Mouse (Mus musculus): ENCODE measurements around the gene Cdkn1b. TPM values are rescaled to one million over a fixed set of nuclear protein-coding genes. Genes with fewer than 3 reads are reported as not detected.

Cdkn1b gene
- polyA plus RNA-seq, 1 experiment from 2014 or later, result 19.9 TPM

DNA sequence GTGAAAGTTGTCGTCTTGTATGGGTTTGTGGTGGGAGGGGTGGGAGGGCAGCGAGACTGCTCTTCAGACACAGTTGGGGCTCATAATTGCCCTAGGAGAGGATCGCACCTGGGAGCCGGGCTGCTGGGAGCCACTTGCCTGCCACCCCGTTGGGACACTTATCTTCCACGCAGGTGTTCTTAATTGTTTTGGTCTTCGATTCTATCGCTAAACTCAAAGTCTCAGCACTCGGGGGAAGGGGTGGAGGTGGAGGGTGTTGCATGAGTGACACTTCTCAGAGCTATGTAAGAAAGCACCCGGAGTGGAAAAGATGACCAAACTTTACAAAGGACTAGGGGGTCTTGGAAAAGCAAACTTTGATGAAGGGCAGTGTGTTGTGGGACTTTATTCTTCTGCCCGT lies 3.6 kb upstream of the Cdkn1b start:
- peak overlapping the region; percentile 66 for H3K27ac ChIP-seq (ENCODE audit: low read length)
- peaks cover 10% of the 10 kb centered on the region; the same call in 1 of the 2 replicates for H3K4me1 ChIP-seq (ENCODE audit: control insufficient read depth, insufficient read depth, low read length)
- no peaks in the 10 kb centered on the region for H3K36me3 ChIP-seq (ENCODE audit: control insufficient read depth, insufficient read depth, low read length)
- H3K4me2 ChIP-seq (replicated peaks; ENCODE audit: low read depth, low read length), result peak overlapping the region; percentile 64
- peak overlapping the region; percentile 21; the same call in 1 of the 2 replicates for H3K9ac ChIP-seq (replicated peaks; ENCODE audit: low read depth, low read length)
- peak overlapping the region; percentile 37 for H3K4me3 ChIP-seq (ENCODE audit: low read depth, low read length)
- under 1% methylated on average over 11 of the region's 11 CpGs for whole genome bisulfite sequencing
- no peak for ATAC-seq (ENCODE audit: insufficient number of reproducible peaks, insufficient read depth, low FRiP score, low read depth)
- H3K9me3 ChIP-seq (ENCODE audit: control insufficient read depth, low read depth, low read length), result no peaks in the 10 kb centered on the region
- H3K27me3 ChIP-seq (ENCODE audit: control insufficient read depth, insufficient read depth, low read length), result no peaks in the 10 kb centered on the region

GRCm38 (mm10) chr6:134917087-134917486 lies 3.1 kb upstream of the Cdkn1b start:
- H3K27ac ChIP-seq (ENCODE audit: low read length), result peak overlapping the region; percentile 66
- peak overlapping the region; percentile 37 for H3K4me3 ChIP-seq (ENCODE audit: low read depth, low read length)
- no peaks in the 10 kb centered on the region for H3K27me3 ChIP-seq (ENCODE audit: control insufficient read depth, insufficient read depth, low read length)
- ATAC-seq (ENCODE audit: insufficient number of reproducible peaks, insufficient read depth, low FRiP score, low read depth), result no peak
- H3K9ac ChIP-seq (replicated peaks; ENCODE audit: low read depth, low read length), result peak overlapping the region; percentile 21; the same call in 1 of the 2 replicates
- 1% methylated on average over 11 of the region's 11 CpGs for WGBS
- no peaks in the 10 kb centered on the region for H3K9me3 ChIP-seq (ENCODE audit: control insufficient read depth, low read depth, low read length)
- no peaks in the 10 kb centered on the region; the same call in 1 of the 2 replicates for H3K36me3 ChIP-seq (ENCODE audit: control insufficient read depth, insufficient read depth, low read length)
- peak overlapping the region; percentile 64 for H3K4me2 ChIP-seq (replicated peaks; ENCODE audit: low read depth, low read length)
- H3K4me1 ChIP-seq (ENCODE audit: control insufficient read depth, insufficient read depth, low read length), result peaks cover 13% of the 10 kb centered on the region

GRCm38 (mm10) chr6:134918769-134919168 lies 1.4 kb upstream of the Cdkn1b start:
- 82% methylated on average over 10 of the region's 10 CpGs for WGBS
- H3K9ac ChIP-seq (replicated peaks; ENCODE audit: low read depth, low read length), result no peak overlapping the region
- no peak overlapping the region for H3K4me3 ChIP-seq (ENCODE audit: low read depth, low read length)
- H3K36me3 ChIP-seq (ENCODE audit: control insufficient read depth, insufficient read depth, low read length), result peaks cover 5% of the 10 kb centered on the region
- H3K27ac ChIP-seq (ENCODE audit: low read length), result no peak overlapping the region
- H3K27me3 ChIP-seq (ENCODE audit: control insufficient read depth, insufficient read depth, low read length), result no peaks in the 10 kb centered on the region
- H3K4me1 ChIP-seq (ENCODE audit: control insufficient read depth, insufficient read depth, low read length), result peaks cover 22% of the 10 kb centered on the region
- no peaks in the 10 kb centered on the region for H3K9me3 ChIP-seq (ENCODE audit: control insufficient read depth, low read depth, low read length)
- no peak for ATAC-seq (ENCODE audit: insufficient number of reproducible peaks, insufficient read depth, low FRiP score, low read depth)
- H3K4me2 ChIP-seq (replicated peaks; ENCODE audit: low read depth, low read length), result no peak overlapping the region; the same call in 1 of the 2 replicates

DNA sequence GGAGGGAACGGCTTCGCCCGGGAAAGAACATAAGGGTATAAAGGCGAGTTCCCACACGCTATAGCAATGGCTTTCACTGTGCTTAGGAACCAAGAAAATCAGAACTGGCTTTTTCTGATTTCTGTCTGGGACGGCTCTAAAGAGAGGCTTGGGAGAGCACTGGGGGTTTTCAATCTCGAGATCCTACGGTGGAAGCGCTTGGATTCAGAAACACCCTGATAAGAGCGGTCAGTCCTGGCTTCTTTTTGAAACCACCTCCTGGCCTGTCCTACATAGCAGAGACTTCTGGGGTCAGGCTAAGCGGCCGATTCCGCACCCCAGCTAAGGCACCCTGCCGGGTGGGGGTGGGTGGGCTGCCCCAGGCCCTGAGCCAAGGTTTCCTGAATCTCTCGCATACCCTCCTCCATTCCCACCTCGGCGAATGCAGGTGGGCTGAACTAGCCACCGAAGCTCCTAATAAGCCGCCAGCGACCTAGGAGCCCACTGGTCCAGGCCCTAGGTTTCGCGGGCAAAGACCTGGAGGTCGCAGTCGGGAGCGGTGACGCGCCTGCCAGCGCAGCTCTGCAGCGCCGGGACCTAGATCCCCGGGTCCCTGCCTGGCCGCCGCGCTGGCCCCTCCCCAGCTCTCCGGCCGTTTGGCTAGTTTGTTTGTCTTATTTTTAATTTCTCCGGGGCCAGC lies 551 bp upstream of the Cdkn1b start:
- H3K27ac ChIP-seq (ENCODE audit: low read length), result peak overlapping the region; percentile 93
- peak overlapping the region; percentile 87 for H3K4me3 ChIP-seq (ENCODE audit: low read depth, low read length)
- 4% methylated on average over 37 of the region's 37 CpGs for WGBS
- peaks cover 22% of the 10 kb centered on the region for H3K4me1 ChIP-seq (ENCODE audit: control insufficient read depth, insufficient read depth, low read length)
- no peaks in the 10 kb centered on the region for H3K27me3 ChIP-seq (ENCODE audit: control insufficient read depth, insufficient read depth, low read length)
- peak overlapping the region; percentile 90 for H3K4me2 ChIP-seq (replicated peaks; ENCODE audit: low read depth, low read length)
- no peaks in the 10 kb centered on the region for H3K9me3 ChIP-seq (ENCODE audit: control insufficient read depth, low read depth, low read length)
- peaks cover 7% of the 10 kb centered on the region for H3K36me3 ChIP-seq (ENCODE audit: control insufficient read depth, insufficient read depth, low read length)
- ATAC-seq (ENCODE audit: insufficient number of reproducible peaks, insufficient read depth, low FRiP score, low read depth), result peak; percentile 7; the same call in 1 of the 2 replicates
- H3K9ac ChIP-seq (replicated peaks; ENCODE audit: low read depth, low read length), result peak overlapping the region; percentile 82

DNA sequence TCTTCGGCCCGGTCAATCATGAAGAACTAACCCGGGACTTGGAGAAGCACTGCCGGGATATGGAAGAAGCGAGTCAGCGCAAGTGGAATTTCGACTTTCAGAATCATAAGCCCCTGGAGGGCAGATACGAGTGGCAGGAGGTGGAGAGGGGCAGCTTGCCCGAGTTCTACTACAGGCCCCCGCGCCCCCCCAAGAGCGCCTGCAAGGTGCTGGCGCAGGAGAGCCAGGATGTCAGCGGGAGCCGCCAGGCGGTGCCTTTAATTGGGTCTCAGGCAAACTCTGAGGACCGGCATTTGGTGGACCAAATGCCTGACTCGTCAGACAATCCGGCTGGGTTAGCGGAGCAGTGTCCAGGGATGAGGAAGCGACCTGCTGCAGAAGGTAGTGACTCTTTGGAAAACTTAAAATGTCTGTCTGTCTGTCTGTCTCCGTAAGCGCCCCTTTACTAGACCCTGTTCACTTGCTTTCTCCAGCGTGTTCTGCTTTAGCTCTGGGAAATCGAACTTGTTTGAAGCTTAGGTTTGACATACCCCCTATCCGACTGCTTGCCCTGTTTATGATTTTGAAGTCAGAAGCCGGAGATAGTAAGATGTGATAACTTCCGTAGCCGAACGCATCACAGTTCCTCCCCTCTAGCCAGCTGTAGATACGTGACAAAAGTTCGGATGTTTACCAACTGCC lies 953 bp downstream of the Cdkn1b start:
- no peaks in the 10 kb centered on the region for H3K9me3 ChIP-seq (ENCODE audit: control insufficient read depth, low read depth, low read length)
- peak overlapping the region; percentile 87 for H3K4me3 ChIP-seq (ENCODE audit: low read depth, low read length)
- H3K4me1 ChIP-seq (ENCODE audit: control insufficient read depth, insufficient read depth, low read length), result peaks cover 22% of the 10 kb centered on the region
- H3K4me2 ChIP-seq (replicated peaks; ENCODE audit: low read depth, low read length), result peak overlapping the region; percentile 90
- H3K27me3 ChIP-seq (ENCODE audit: control insufficient read depth, insufficient read depth, low read length), result no peaks in the 10 kb centered on the region
- ATAC-seq (ENCODE audit: insufficient number of reproducible peaks, insufficient read depth, low FRiP score, low read depth), result no peak
- peak overlapping the region; percentile 93 for H3K27ac ChIP-seq (ENCODE audit: low read length)
- H3K9ac ChIP-seq (replicated peaks; ENCODE audit: low read depth, low read length), result peak overlapping the region; percentile 82
- WGBS, result under 1% methylated on average over 32 of the region's 32 CpGs
- peaks cover 7% of the 10 kb centered on the region for H3K36me3 ChIP-seq (ENCODE audit: control insufficient read depth, insufficient read depth, low read length)

DNA sequence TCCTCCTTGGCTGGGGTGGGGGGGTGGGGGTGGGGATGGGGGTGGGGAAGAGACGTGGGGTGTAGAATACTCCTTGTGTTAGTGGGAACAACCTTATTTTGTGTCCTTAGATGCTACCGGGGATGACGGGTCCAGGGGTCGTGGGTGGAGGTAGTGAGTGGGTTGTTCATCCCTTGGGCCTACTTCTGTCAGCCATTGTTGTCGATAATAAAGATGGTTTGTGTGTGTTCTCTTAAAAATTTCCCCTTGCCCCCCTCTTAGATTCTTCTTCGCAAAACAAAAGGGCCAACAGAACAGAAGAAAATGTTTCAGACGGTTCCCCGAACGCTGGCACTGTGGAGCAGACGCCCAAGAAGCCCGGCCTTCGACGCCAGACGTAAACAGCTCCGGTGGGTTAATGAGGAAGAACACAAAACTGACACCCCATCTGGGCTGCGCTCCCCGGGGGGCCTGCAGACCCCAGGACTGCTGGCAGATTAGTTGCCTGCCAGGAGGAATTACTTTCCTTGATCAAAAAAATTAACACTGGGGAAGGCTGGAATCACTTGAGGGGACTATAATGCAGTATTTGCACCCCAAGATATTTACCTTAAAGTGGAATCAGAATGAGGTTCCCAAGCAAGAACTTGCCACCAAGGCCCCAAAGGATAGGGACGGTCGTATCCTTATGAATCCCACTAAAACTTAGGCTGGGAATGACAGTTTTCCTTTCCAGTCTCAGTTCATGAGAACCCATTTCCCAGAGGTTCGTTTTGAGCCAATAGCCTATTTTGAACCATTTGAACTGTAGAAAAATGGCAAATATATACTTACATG lies 1.7 kb downstream of the Cdkn1b start:
- peaks cover 25% of the 10 kb centered on the region for H3K4me1 ChIP-seq (ENCODE audit: control insufficient read depth, insufficient read depth, low read length)
- no peaks in the 10 kb centered on the region for H3K27me3 ChIP-seq (ENCODE audit: control insufficient read depth, insufficient read depth, low read length)
- no peaks in the 10 kb centered on the region for H3K9me3 ChIP-seq (ENCODE audit: control insufficient read depth, low read depth, low read length)
- peak overlapping the region; percentile 82 for H3K9ac ChIP-seq (replicated peaks; ENCODE audit: low read depth, low read length)
- WGBS, result 9% methylated on average over 20 of the region's 20 CpGs
- H3K36me3 ChIP-seq (ENCODE audit: control insufficient read depth, insufficient read depth, low read length), result peaks cover 7% of the 10 kb centered on the region
- H3K27ac ChIP-seq (ENCODE audit: low read length), result no peak overlapping the region; the same call in 1 of the 2 replicates
- H3K4me2 ChIP-seq (replicated peaks; ENCODE audit: low read depth, low read length), result peak overlapping the region; percentile 90
- no peak for ATAC-seq (ENCODE audit: insufficient number of reproducible peaks, insufficient read depth, low FRiP score, low read depth)
- peak overlapping the region; percentile 87 for H3K4me3 ChIP-seq (ENCODE audit: low read depth, low read length)

DNA sequence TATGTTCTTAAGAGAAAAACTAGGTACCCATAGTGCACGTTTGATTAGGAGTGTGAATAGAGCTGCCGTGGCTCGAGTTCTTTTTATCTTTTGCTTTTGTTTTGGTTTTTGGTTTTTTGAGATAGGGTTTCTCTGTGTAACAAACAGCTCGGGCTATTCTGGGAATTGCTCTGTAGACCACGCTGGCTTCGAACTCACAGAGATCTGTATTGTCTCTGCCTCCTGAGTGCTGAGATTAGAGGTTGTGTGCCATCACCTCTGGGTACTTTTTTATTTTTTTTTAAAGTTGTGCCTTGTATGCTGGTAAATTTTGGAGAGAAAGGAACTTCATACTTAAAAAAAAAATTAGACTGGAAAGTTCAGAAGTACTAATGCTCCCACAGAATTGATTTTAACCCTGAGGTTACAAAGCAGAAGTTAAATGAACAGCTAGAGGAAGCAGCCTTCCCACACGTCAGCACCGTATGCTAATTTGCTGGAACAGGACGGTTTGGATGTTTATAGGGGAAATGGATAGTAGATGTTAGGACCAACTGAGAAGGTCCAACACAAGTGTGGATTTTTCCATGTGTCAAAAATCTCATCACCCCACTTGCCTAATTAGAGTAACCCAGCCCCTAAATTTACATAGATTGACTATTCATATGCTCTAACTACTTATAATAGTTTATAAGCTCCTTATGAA lies 2.5 kb downstream of the Cdkn1b start:
- Histone ChIP-seq H3K27me3 (ENCODE audit: control insufficient read depth, insufficient read depth, low read length) (no peaks in the 10 kb centered on the region), H3K4me2 (replicated peaks; ENCODE audit: low read depth, low read length) (peak overlapping the region; percentile 90), H3K36me3 (ENCODE audit: control insufficient read depth, insufficient read depth, low read length) (peaks cover 7% of the 10 kb centered on the region), H3K9ac (replicated peaks; ENCODE audit: low read depth, low read length) (no peak overlapping the region), H3K9me3 (ENCODE audit: control insufficient read depth, low read depth, low read length) (no peaks in the 10 kb centered on the region), H3K27ac (ENCODE audit: low read length) (no peak overlapping the region), H3K4me1 (ENCODE audit: control insufficient read depth, insufficient read depth, low read length) (peaks cover 24% of the 10 kb centered on the region), H3K4me3 (ENCODE audit: low read depth, low read length) (peak overlapping the region; percentile 87)
- 57% methylated on average over 9 of the region's 9 CpGs for WGBS
- no peak for ATAC-seq (ENCODE audit: insufficient number of reproducible peaks, insufficient read depth, low FRiP score, low read depth)

GRCm38 (mm10) chr6:134923670-134924069 lies 3.5 kb downstream of the Cdkn1b start:
- ATAC-seq (ENCODE audit: insufficient number of reproducible peaks, insufficient read depth, low FRiP score, low read depth), result no peak
- H3K4me1 ChIP-seq (ENCODE audit: control insufficient read depth, insufficient read depth, low read length), result peaks cover 22% of the 10 kb centered on the region
- H3K27ac ChIP-seq (ENCODE audit: low read length), result no peak overlapping the region
- H3K4me2 ChIP-seq (replicated peaks; ENCODE audit: low read depth, low read length), result no peak overlapping the region
- H3K4me3 ChIP-seq (ENCODE audit: low read depth, low read length), result no peak overlapping the region
- no peaks in the 10 kb centered on the region for H3K27me3 ChIP-seq (ENCODE audit: control insufficient read depth, insufficient read depth, low read length)
- no peak overlapping the region for H3K9ac ChIP-seq (replicated peaks; ENCODE audit: low read depth, low read length)
- WGBS, result 75% methylated on average over 4 of the region's 4 CpGs
- peaks cover 7% of the 10 kb centered on the region for H3K36me3 ChIP-seq (ENCODE audit: control insufficient read depth, insufficient read depth, low read length)
- H3K9me3 ChIP-seq (ENCODE audit: control insufficient read depth, low read depth, low read length), result no peaks in the 10 kb centered on the region

Data from stomach, embryonic 14.5 days (tissue).